Mouse (Mus musculus) forebrain, embryonic 13.5 days (tissue): ENCODE data around the gene Satl1. TPM values are rescaled to one million over a fixed set of nuclear protein-coding genes. Genes with fewer than 3 reads are reported as not detected.
"Not testable (repeated sequence)": the region's sequence is repeated elsewhere in the genome, so short reads cannot be mapped to it uniquely, and the experiment has no call there.

Experiments
- ATAC-seq: fragments of 200-750 bp; cut with Nextera tagmentation; 2 replicates; pipeline ENCODE4 v1.8.0; 2017
- H3K27ac ChIP-seq: fragments of 300-500 bp; sonication (generic); 2 replicates; pipeline ENCODE4 v1.5.1; 2015; ENCODE audit warnings: inconsistent platforms, mild to moderate bottlenecking, moderate library complexity
- H3K27me3 ChIP-seq: fragments of 300-500 bp; sonication (generic); 2 replicates; pipeline ENCODE4 v1.6.1; 2015; ENCODE audit warnings: mild to moderate bottlenecking, inconsistent platforms
- H3K36me3 ChIP-seq: fragments of 300-500 bp; sonication (generic); 2 replicates; pipeline ENCODE4 v1.6.1; 2015; ENCODE audit warnings: mild to moderate bottlenecking, inconsistent platforms; ENCODE audit not compliant: poor library complexity, severe bottlenecking
- H3K4me1 ChIP-seq: fragments of 300-500 bp; sonication (generic); 2 replicates; pipeline ENCODE4 v1.6.1; 2015; ENCODE audit warnings: inconsistent platforms
- H3K4me2 ChIP-seq: fragments of 300-500 bp; sonication (generic); 2 replicates; pipeline ENCODE4 v1.6.1; 2015; ENCODE audit warnings: inconsistent platforms, mild to moderate bottlenecking, moderate library complexity
- H3K4me3 ChIP-seq: fragments of 300-500 bp; sonication (generic); 2 replicates; pipeline ENCODE4 v1.5.1; 2015; ENCODE audit warnings: mild to moderate bottlenecking, inconsistent platforms
- H3K9ac ChIP-seq: fragments of 300-500 bp; sonication (generic); 2 replicates; pipeline ENCODE4 v1.6.1; 2015; ENCODE audit warnings: mild to moderate bottlenecking, inconsistent platforms
- H3K9me3 ChIP-seq: fragments of 300-500 bp; sonication (generic); replicated peaks from 2 replicates; pipeline ENCODE4 v1.6.1; 2016; ENCODE audit warnings: inconsistent platforms
- WGBS: fragments of 180-500 bp; shearing (Covaris S2); methylation state at CpG from one replicate; pipeline ENCODE4 v1.1.7; 2015; 5-methylcytosine and 5-hydroxymethylcytosine counted together
- polyA plus RNA-seq: library from polyadenylated mRNA; unstranded; fragments of >200 nt; fragmentation: Nextera tagmentation; extraction: Ambion mirVana; gene quantifications from 2 replicates; pipeline ENCODE4 v1.2.1, GENCODE M21; 2015

The Satl1 gene
- polyA plus RNA-seq = not detected in 2 replicates

DNA sequence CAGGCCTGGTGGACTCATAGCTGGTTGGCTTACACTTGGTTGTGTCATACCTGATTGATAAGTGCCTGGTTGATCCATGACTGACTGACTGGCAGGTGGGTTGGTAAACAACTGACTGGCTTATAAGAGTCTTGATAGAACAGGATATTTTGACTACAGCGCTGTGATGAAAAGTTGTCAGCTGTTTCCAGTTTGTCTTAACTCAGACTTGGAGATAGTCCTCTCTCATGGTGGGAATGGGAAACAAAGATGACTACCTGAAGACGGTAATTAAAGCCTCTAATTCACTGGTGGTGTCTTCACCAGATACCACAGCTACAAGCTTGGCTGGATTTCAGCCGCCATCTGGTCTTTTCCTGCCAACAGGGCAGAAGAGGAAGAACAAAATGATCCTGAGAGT is at the start of gene Satl1:
TSS of gene Satl1 (minus strand) at position 101 of the 400 bp plus-strand sequence.
- H3K27me3 ChIP-seq = no peaks in the 10 kb centered on the region
- H3K27ac ChIP-seq = no peak within 1 kb of the TSS
- H3K4me3 ChIP-seq = no peak within 1 kb of the TSS
- no peaks in the 10 kb centered on the region for H3K36me3 ChIP-seq
- H3K4me2 ChIP-seq = no peak within 1 kb of the TSS
- 94% methylated on average over 3 of the region's 3 CpGs for WGBS
- no peak within 1 kb of the TSS for H3K9ac ChIP-seq
- ATAC-seq = no peak
- H3K9me3 ChIP-seq = no peaks in the 10 kb centered on the region
- H3K4me1 ChIP-seq = no peaks in the 10 kb centered on the region

- no peaks in the 10 kb centered on the region for H3K27me3 ChIP-seq
- H3K9me3 ChIP-seq = no peaks in the 10 kb centered on the region
- H3K27ac ChIP-seq = no peak overlapping the region
- no peaks in the 10 kb centered on the region for H3K36me3 ChIP-seq
- H3K4me2 ChIP-seq = no peak overlapping the region
- WGBS = 89% methylated on average over 2 of the region's 2 CpGs
- ATAC-seq = no peak
- no peaks in the 10 kb centered on the region for H3K4me1 ChIP-seq
- H3K9ac ChIP-seq = no peak overlapping the region
- H3K4me3 ChIP-seq = no peak overlapping the region
Measured at GRCm38 (mm10) chrX:112438064-112438463, 31.5 kb upstream of the Satl1 start.

- WGBS = 83% methylated on average over 1 of the region's 1 CpGs
- Histone ChIP-seq H3K4me3 (no peak overlapping the region), H3K36me3 (no peaks in the 10 kb centered on the region), H3K27ac (no peak overlapping the region), H3K4me2 (no peak overlapping the region), H3K9ac (no peak overlapping the region), H3K27me3 (no peaks in the 10 kb centered on the region), H3K4me1 (no peaks in the 10 kb centered on the region), H3K9me3 (no peaks in the 10 kb centered on the region)
- no peak for ATAC-seq
Measured at GRCm38 (mm10) chrX:112437580-112437979, 31.0 kb upstream of the Satl1 start.

DNA sequence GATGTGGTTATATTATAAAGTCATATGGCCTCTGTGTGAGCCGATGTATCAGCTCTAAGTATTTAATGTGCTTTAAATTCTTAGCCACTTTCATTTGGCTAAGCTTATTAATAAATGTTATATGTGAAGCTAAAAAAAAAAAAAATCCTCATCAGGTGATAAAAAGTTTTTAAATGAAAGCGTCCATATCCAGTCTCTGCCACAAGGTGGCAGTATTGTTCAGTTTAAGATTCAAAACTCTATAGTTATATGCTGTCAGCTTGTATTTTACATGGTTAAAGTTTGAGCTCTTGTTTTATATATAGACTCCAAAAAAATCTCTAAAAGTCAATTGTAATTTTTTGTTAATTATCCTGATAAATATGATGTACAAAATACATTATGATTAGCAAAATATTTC is 16.4 kb upstream of the Satl1 start:
- H3K9me3 ChIP-seq, H3K9ac ChIP-seq, H3K4me2 ChIP-seq, H3K4me3 ChIP-seq, H3K36me3 ChIP-seq, H3K4me1 ChIP-seq, H3K27me3 ChIP-seq, H3K27ac ChIP-seq, ATAC-seq: not testable (repeated sequence)
- WGBS = 43% methylated on average over 2 of the region's 2 CpGs

GRCm38 (mm10) chrX:112412309-112412708 is 5.7 kb upstream of the Satl1 start:
- Histone ChIP-seq H3K27me3 (no peaks in the 10 kb centered on the region), H3K4me1 (no peaks in the 10 kb centered on the region), H3K9ac (no peak overlapping the region), H3K4me3 (no peak overlapping the region), H3K4me2 (no peak overlapping the region), H3K27ac (no peak overlapping the region), H3K36me3 (no peaks in the 10 kb centered on the region), H3K9me3 (no peaks in the 10 kb centered on the region)
- ATAC-seq = no peak
- WGBS = 86% methylated on average over 2 of the region's 2 CpGs

DNA sequence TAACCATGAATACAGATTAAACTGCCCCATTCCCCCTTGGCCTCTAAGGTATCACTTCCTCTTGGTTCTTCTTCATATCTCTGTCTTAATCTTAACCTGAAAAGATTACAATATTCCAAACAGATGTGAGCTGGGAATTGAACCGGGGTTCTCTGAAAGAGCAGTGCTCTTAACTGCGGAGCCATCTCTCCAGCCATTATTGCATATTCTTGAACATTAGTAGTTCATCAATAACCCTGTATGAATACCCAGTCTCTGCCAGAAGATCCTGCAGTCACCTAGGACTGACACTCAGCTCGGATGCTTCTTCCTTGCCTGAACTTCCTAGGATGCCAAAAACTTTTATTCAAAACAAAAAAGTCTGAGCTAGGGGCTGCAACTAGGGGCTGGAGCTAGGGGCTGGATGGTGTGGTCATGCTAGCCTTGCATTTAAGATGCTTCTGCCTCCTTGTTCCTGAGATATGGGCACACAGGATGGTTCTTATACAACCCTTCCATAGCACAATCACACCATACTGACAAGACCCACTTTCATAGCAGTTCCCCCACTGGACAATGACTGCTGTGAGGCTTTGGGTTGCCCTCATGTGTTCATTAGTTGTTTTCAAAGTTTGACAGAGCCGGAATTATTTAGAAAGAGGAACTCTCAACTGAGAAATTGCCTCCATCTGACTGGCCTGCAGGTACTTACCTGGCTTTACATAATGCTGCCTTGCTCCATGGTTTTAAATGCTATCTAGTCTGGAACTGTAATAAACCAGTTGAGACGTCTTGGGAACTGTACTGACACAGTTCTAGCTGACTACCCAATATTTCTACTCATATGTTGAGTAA is 35.8 kb downstream of the Satl1 start:
- peak; percentile 98 for ATAC-seq
- WGBS = 86% methylated on average over 5 of the region's 5 CpGs
- H3K4me3 ChIP-seq = not testable (repeated sequence)

GRCm38 (mm10) chrX:112368426-112368825 is 38.2 kb downstream of the Satl1 start:
- ATAC-seq = no peak
- H3K4me3 ChIP-seq = no peak overlapping the region
- WGBS = 56% methylated on average over 4 of the region's 4 CpGs

More for the DNA sequence above, 35.8 kb downstream of the Satl1 start:
- not testable (repeated sequence) for H3K27ac ChIP-seq, H3K9me3 ChIP-seq, H3K36me3 ChIP-seq, H3K4me1 ChIP-seq, H3K9ac ChIP-seq, H3K27me3 ChIP-seq, H3K4me2 ChIP-seq

GRCm38 (mm10) chrX:112348395-112348791 is 58.2 kb downstream of the Satl1 start:
- H3K9ac ChIP-seq = no peak overlapping the region
- 22% methylated on average over 3 of the region's 3 CpGs for whole genome bisulfite sequencing
- H3K9me3 ChIP-seq = no peaks in the 10 kb centered on the region
- no peaks in the 10 kb centered on the region for H3K27me3 ChIP-seq
- H3K27ac ChIP-seq = no peak overlapping the region
- no peaks in the 10 kb centered on the region for H3K36me3 ChIP-seq
- no peak for ATAC-seq
- no peaks in the 10 kb centered on the region for H3K4me1 ChIP-seq
- no peak overlapping the region for H3K4me3 ChIP-seq
- no peak overlapping the region for H3K4me2 ChIP-seq

More at GRCm38 (mm10) chrX:112368426-112368825, 38.2 kb downstream of the Satl1 start:
- Histone ChIP-seq H3K36me3 (no peaks in the 10 kb centered on the region), H3K27me3 (no peaks in the 10 kb centered on the region), H3K9me3 (peaks cover 7% of the 10 kb centered on the region), H3K4me2 (no peak overlapping the region), H3K4me1 (no peaks in the 10 kb centered on the region), H3K27ac (no peak overlapping the region), H3K9ac (no peak overlapping the region)

- no peaks in the 10 kb centered on the region for H3K36me3 ChIP-seq
- no peaks in the 10 kb centered on the region for H3K27me3 ChIP-seq
- no peak overlapping the region for H3K9ac ChIP-seq
- no peaks in the 10 kb centered on the region for H3K9me3 ChIP-seq
- peak; percentile 58; the same call in 1 of the 2 replicates for ATAC-seq
- 40% methylated on average over 4 of the region's 4 CpGs for WGBS
- no peak overlapping the region for H3K4me2 ChIP-seq
- H3K4me1 ChIP-seq = no peaks in the 10 kb centered on the region
- H3K27ac ChIP-seq = no peak overlapping the region
- H3K4me3 ChIP-seq = no peak overlapping the region
Measured at GRCm38 (mm10) chrX:112347467-112348394, 58.8 kb downstream of the Satl1 start.

- WGBS = 85% methylated on average over 3 of the region's 3 CpGs
- no peaks in the 10 kb centered on the region for H3K4me1 ChIP-seq
Measured at GRCm38 (mm10) chrX:112339486-112339885, 67.1 kb downstream of the Satl1 start.

More at GRCm38 (mm10) chrX:112339486-112339885, 67.1 kb downstream of the Satl1 start:
- no peaks in the 10 kb centered on the region for H3K36me3 ChIP-seq
- H3K27me3 ChIP-seq = no peaks in the 10 kb centered on the region
- H3K4me2 ChIP-seq = no peak overlapping the region
- H3K9me3 ChIP-seq = no peaks in the 10 kb centered on the region
- H3K9ac ChIP-seq = no peak overlapping the region
- no peak overlapping the region for H3K27ac ChIP-seq
- H3K4me3 ChIP-seq = no peak overlapping the region
- no peak for ATAC-seq
